Mouse (Mus musculus) myocyte (in vitro differentiated cells): ENCODE data around the gene Gpr183.

ENCODE experiments used
- CEBPB ChIP-seq: IDR thresholded peaks from 2 replicates; pipeline ENCODE4 v1.6.1; 2011; ENCODE audit warnings: mild to moderate bottlenecking, moderate library complexity; ENCODE audit not compliant: poor library complexity, insufficient read depth, severe bottlenecking
- E2F4 ChIP-seq: IDR thresholded peaks from one replicate; pipeline ENCODE4 v1.6.1; 2011; ENCODE audit warnings: mild to moderate bottlenecking, control low read depth, moderate library complexity; ENCODE audit not compliant: insufficient read depth
- MAX ChIP-seq: IDR thresholded peaks from one replicate; pipeline ENCODE4 v1.6.1; 2011; ENCODE audit warnings: low read depth, mild to moderate bottlenecking, control low read depth
- MYOD1 ChIP-seq, 3 experiments: IDR thresholded peaks; one replicate each; pipeline ENCODE4 v1.6.1; 2011; ENCODE audit warnings: control low read depth in 2 of 3, low read depth in 2 of 3, mild to moderate bottlenecking in 2 of 3, moderate library complexity in 1 of 3; ENCODE audit not compliant: insufficient read length in 2 of 3, control insufficient read depth in 1 of 3
- MYOG ChIP-seq, 3 experiments: IDR thresholded peaks; one replicate each; pipeline ENCODE4 v1.6.1; 2011; ENCODE audit warnings: control low read depth in 2 of 3, low read depth in 2 of 3, mild to moderate bottlenecking in 2 of 3; ENCODE audit not compliant: insufficient read length in 2 of 3, control insufficient read depth in 1 of 3, insufficient read depth in 1 of 3
- POLR2A ChIP-seq: IDR thresholded peaks from one replicate; pipeline ENCODE4 v1.6.1; 2011; ENCODE audit warnings: low read depth, mild to moderate bottlenecking, control low read depth, moderate library complexity; ENCODE audit not compliant: insufficient read length
- POLR2AphosphoS2 ChIP-seq: IDR thresholded peaks from one replicate; pipeline ENCODE4 v1.6.1; 2011; ENCODE audit warnings: low read depth, control low read depth; ENCODE audit not compliant: insufficient read length
- TCF12 ChIP-seq: IDR thresholded peaks from one replicate; pipeline ENCODE4 v1.6.1; 2011; ENCODE audit warnings: mild to moderate bottlenecking, control low read depth; ENCODE audit not compliant: poor library complexity, insufficient read depth, severe bottlenecking
- USF1 ChIP-seq: IDR thresholded peaks from one replicate; pipeline ENCODE4 v1.6.1; 2011; ENCODE audit warnings: low read depth, mild to moderate bottlenecking, control low read depth, moderate library complexity

GRCm38 (mm10) chr14:122010301-122010700 is 45.3 kb upstream of the Gpr183 start:
- TF ChIP-seq MAX = no peak
- TF ChIP-seq TCF12 = no peak
- TF ChIP-seq POLR2A = no peak
- no peak for TF ChIP-seq E2F4
- TF ChIP-seq POLR2AphosphoS2 = no peak
- TF ChIP-seq MYOD1 (IDR thresholded peaks at IDR 0.05; ENCODE audit: control insufficient read depth in 1 of 3, insufficient read length in 2 of 3, low read depth in 2 of 3) = no peak
- TF ChIP-seq USF1 = no peak
- no peak for TF ChIP-seq MYOG (IDR thresholded peaks at IDR 0.05; ENCODE audit: control insufficient read depth in 1 of 3, insufficient read depth in 1 of 3, insufficient read length in 2 of 3, low read depth in 2 of 3)
- TF ChIP-seq CEBPB = no peak
